Mouse (Mus musculus): ENCODE data around the gene Armc8. TPM values are rescaled to one million over a fixed set of nuclear protein-coding genes. Genes with fewer than 3 reads are reported as not detected.

The Armc8 gene
- total and polyA plus RNA-seq, 2 experiments from 2014 or later = 18.5 to 22.5 TPM

DNA sequence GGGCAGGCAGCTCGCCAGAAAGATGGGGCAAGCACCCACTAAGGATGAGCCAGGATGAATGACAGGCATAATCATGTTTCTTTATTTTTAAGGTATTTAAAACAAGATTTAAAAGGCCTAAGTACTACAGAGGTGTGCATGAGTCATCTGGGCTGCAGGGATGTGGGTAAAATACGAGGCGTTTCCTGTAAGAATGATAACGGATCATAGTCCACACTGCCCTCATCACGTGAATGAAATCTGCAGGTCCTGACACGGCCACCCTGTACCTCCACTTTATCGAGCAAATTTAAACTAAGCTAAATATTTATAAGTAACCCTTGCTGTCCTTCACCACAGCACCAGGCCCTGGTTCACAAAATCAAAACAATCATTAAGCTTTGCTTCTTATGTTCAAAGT is 62.8 kb downstream of the Armc8 start:
- 80% methylated on average over 7 of the region's 7 CpGs for WGBS
- ATAC-seq (ENCODE audit: insufficient read depth, low read depth) = no peak
- TF ChIP-seq EP300 (IDR thresholded peaks at IDR 0.05; ENCODE audit: low read depth) = no peak
- TF ChIP-seq CTCF (IDR thresholded peaks at IDR 0.05; ENCODE audit: low read depth) = no peak

DNA sequence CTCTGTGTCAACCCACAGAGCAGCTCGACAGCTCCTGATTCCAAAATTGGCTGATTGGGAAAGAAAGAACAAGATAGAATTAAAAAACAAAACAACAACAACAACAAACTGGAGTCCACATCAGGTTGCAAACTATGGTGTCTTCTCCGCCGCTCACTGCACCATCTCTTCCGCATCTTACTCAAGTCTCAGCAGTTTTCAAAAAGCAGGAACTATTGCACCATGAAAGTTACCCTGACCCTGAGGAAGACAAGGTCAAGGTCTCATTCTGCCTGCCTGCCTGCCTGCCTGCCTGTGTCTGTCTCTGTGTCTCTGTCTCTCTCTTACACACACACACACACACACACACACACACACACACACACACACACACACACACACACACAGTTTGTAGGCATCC is 69.4 kb downstream of the Armc8 start:
- H3K9ac ChIP-seq (replicated peaks; ENCODE audit: low read depth, low read length) = no peak overlapping the region
- no peaks in the 10 kb centered on the region for H3K9me3 ChIP-seq (replicated peaks; ENCODE audit: control insufficient read depth, low read length)
- no peaks in the 10 kb centered on the region for H3K4me1 ChIP-seq (ENCODE audit: control insufficient read depth, insufficient read depth)
- TF ChIP-seq CTCF (IDR thresholded peaks at IDR 0.05; ENCODE audit: low read depth) (no peak), EP300 (IDR thresholded peaks at IDR 0.05; ENCODE audit: low read depth) (no peak)
- H3K36me3 ChIP-seq (replicated peaks; ENCODE audit: control insufficient read depth, insufficient read depth, low read length) = peaks cover 39% of the 10 kb centered on the region
- H3K4me3 ChIP-seq (ENCODE audit: low read depth, low read length) = no peak overlapping the region
- H3K27me3 ChIP-seq (ENCODE audit: control insufficient read depth, insufficient read depth, low read length) = no peaks in the 10 kb centered on the region
- WGBS = 93% methylated on average over 4 of the region's 4 CpGs
- H3K4me2 ChIP-seq (ENCODE audit: low read depth, low read length) = no peak overlapping the region
- no peak for DNase-seq (ENCODE audit: low spot score)
- H3K27ac ChIP-seq (ENCODE audit: low read depth) = no peak overlapping the region
- no peak for ATAC-seq (ENCODE audit: insufficient read depth, low read depth)

More for the DNA sequence above, 62.8 kb downstream of the Armc8 start:
- H3K27me3 ChIP-seq (ENCODE audit: control insufficient read depth, insufficient read depth, low read length) = no peaks in the 10 kb centered on the region
- no peak overlapping the region for H3K4me3 ChIP-seq (ENCODE audit: low read depth, low read length)
- H3K9ac ChIP-seq (replicated peaks; ENCODE audit: low read depth, low read length) = no peak overlapping the region
- H3K9me3 ChIP-seq (replicated peaks; ENCODE audit: control insufficient read depth, low read length) = no peaks in the 10 kb centered on the region
- H3K36me3 ChIP-seq (replicated peaks; ENCODE audit: control insufficient read depth, insufficient read depth, low read length) = peaks cover 18% of the 10 kb centered on the region
- no peaks in the 10 kb centered on the region for H3K4me1 ChIP-seq (ENCODE audit: control insufficient read depth, insufficient read depth)
- no peak overlapping the region for H3K4me2 ChIP-seq (ENCODE audit: low read depth, low read length)
- H3K27ac ChIP-seq (ENCODE audit: low read depth) = no peak overlapping the region
- DNase-seq (ENCODE audit: low spot score) = no peak

DNA sequence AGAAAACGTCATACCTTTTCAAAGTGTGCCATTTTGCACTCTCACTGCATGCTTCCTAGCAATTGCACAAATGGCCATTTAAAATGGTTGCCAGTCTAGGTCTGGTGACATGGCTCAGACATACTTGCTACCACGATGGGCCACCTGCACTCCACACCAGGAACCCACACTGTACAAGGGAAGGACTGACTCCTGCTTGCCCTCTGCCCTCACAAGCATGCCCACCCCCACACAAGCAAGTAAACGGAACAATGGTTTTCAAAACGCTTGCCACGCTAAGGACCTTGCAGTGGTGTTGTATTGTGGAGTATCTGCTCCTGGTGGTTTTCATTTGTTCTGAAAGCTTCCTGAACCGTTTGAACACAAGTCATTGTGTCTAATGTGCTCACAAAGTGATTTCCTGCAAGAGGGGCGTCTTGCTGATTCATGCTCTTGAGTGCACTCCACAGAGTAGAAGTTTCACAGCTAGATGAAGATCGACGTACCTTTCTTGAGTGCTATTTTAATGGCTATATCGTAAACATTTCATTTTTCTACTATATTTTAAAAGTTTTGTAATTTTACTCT is 76.0 kb downstream of the Armc8 start:
- H3K4me2 ChIP-seq (ENCODE audit: low read depth, low read length) = no peak overlapping the region
- WGBS = 78% methylated on average over 10 of the region's 10 CpGs
- H3K9ac ChIP-seq (replicated peaks; ENCODE audit: low read depth, low read length) = no peak overlapping the region
- H3K4me1 ChIP-seq (ENCODE audit: control insufficient read depth, insufficient read depth) = no peaks in the 10 kb centered on the region
- H3K9me3 ChIP-seq (replicated peaks; ENCODE audit: control insufficient read depth, low read length) = no peaks in the 10 kb centered on the region
- H3K27ac ChIP-seq (ENCODE audit: low read depth) = no peak overlapping the region
- no peak for ATAC-seq (ENCODE audit: insufficient read depth, low read depth)
- H3K27me3 ChIP-seq (ENCODE audit: control insufficient read depth, insufficient read depth, low read length) = no peaks in the 10 kb centered on the region
- no peak for DNase-seq (ENCODE audit: low spot score)
- peaks cover 60% of the 10 kb centered on the region for H3K36me3 ChIP-seq (replicated peaks; ENCODE audit: control insufficient read depth, insufficient read depth, low read length)
- H3K4me3 ChIP-seq (ENCODE audit: low read depth, low read length) = no peak overlapping the region
- TF ChIP-seq EP300 (IDR thresholded peaks at IDR 0.05; ENCODE audit: low read depth) = no peak
- TF ChIP-seq CTCF (IDR thresholded peaks at IDR 0.05; ENCODE audit: low read depth) = no peak

- ATAC-seq (ENCODE audit: insufficient read depth, low read depth) = no peak
- Histone ChIP-seq H3K4me2 (ENCODE audit: low read depth, low read length) (no peak overlapping the region), H3K36me3 (replicated peaks; ENCODE audit: control insufficient read depth, insufficient read depth, low read length) (peaks cover 65% of the 10 kb centered on the region), H3K4me1 (ENCODE audit: control insufficient read depth, insufficient read depth) (no peaks in the 10 kb centered on the region), H3K9me3 (replicated peaks; ENCODE audit: control insufficient read depth, low read length) (no peaks in the 10 kb centered on the region), H3K27me3 (ENCODE audit: control insufficient read depth, insufficient read depth, low read length) (no peaks in the 10 kb centered on the region), H3K27ac (ENCODE audit: low read depth) (no peak overlapping the region), H3K9ac (replicated peaks; ENCODE audit: low read depth, low read length) (no peak overlapping the region), H3K4me3 (ENCODE audit: low read depth, low read length) (no peak overlapping the region)
- 92% methylated on average over 4 of the region's 4 CpGs for WGBS
- TF ChIP-seq EP300 (IDR thresholded peaks at IDR 0.05; ENCODE audit: low read depth) (no peak), CTCF (IDR thresholded peaks at IDR 0.05; ENCODE audit: low read depth) (no peak)
- DNase-seq (ENCODE audit: low spot score) = no peak
Observed at GRCm38 (mm10) chr9:99491050-99491449, 77.6 kb downstream of the Armc8 start.

- H3K27ac ChIP-seq (ENCODE audit: low read depth) = no peak overlapping the region
- WGBS = 82% methylated on average over 3 of the region's 3 CpGs
Observed at GRCm38 (mm10) chr9:99487841-99488240, 80.9 kb downstream of the Armc8 start.

GRCm38 (mm10) chr9:99487126-99487695 is 81.5 kb downstream of the Armc8 start:
- Histone ChIP-seq H3K27ac (ENCODE audit: low read depth) (no peak overlapping the region), H3K9me3 (replicated peaks; ENCODE audit: control insufficient read depth, low read length) (no peaks in the 10 kb centered on the region), H3K4me3 (ENCODE audit: low read depth, low read length) (no peak overlapping the region), H3K9ac (replicated peaks; ENCODE audit: low read depth, low read length) (no peak overlapping the region), H3K27me3 (ENCODE audit: control insufficient read depth, insufficient read depth, low read length) (no peaks in the 10 kb centered on the region), H3K4me1 (ENCODE audit: control insufficient read depth, insufficient read depth) (no peaks in the 10 kb centered on the region), H3K4me2 (ENCODE audit: low read depth, low read length) (no peak overlapping the region), H3K36me3 (replicated peaks; ENCODE audit: control insufficient read depth, insufficient read depth, low read length) (peaks cover 55% of the 10 kb centered on the region)
- ATAC-seq (ENCODE audit: insufficient read depth, low read depth) (no peak), DNase-seq (ENCODE audit: low spot score) (no peak)
- TF ChIP-seq CTCF (IDR thresholded peaks at IDR 0.05; ENCODE audit: low read depth) = no peak
- TF ChIP-seq EP300 (IDR thresholded peaks at IDR 0.05; ENCODE audit: low read depth) = no peak
- WGBS = 87% methylated on average over 8 of the region's 8 CpGs

More at GRCm38 (mm10) chr9:99487841-99488240, 80.9 kb downstream of the Armc8 start:
- Histone ChIP-seq H3K4me2 (ENCODE audit: low read depth, low read length) (no peak overlapping the region), H3K27me3 (ENCODE audit: control insufficient read depth, insufficient read depth, low read length) (no peaks in the 10 kb centered on the region), H3K4me3 (ENCODE audit: low read depth, low read length) (no peak overlapping the region), H3K36me3 (replicated peaks; ENCODE audit: control insufficient read depth, insufficient read depth, low read length) (peaks cover 59% of the 10 kb centered on the region), H3K4me1 (ENCODE audit: control insufficient read depth, insufficient read depth) (no peaks in the 10 kb centered on the region), H3K9me3 (replicated peaks; ENCODE audit: control insufficient read depth, low read length) (no peaks in the 10 kb centered on the region), H3K9ac (replicated peaks; ENCODE audit: low read depth, low read length) (no peak overlapping the region)
- TF ChIP-seq CTCF (IDR thresholded peaks at IDR 0.05; ENCODE audit: low read depth) (no peak), EP300 (IDR thresholded peaks at IDR 0.05; ENCODE audit: low read depth) (no peak)
- DNase-seq (ENCODE audit: low spot score) (no peak), ATAC-seq (ENCODE audit: insufficient read depth, low read depth) (no peak)

Data from heart, postnatal 0 days (tissue).